Comparison of ENCODE assay signal across 8 mouse cellular contexts in the genomic region with DNA sequence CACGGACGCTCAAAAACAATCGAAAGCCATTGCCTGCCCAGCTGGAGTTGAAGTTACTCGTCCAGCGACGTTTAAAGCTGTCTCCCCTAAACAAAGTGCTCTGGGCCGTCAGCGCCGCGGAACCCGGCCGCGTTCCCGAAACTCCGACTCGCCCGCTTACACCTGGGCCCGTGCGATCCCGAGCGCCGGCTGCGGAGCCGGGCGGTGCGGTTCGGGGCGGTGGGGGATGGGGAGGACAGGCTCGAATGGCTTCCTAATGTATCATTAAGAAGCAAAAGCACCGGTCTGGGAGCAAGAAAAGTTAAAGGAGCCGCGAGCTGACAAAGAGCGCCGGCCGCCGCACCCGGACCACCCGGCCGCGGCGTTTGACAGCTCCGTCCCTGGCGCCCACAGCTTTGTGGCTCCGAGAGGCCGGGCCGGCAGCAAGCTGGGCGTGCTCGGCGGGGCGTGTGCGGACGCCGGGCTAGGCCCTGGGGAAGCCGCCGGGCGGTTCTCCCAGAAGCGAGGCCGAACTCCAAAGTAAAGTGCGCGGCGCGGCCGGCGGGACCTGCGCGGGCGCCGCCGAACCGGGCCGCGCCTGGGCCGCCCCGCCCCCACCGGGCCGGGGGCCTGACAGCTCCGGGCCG. TPM values are rescaled to one million over a fixed set of nuclear protein-coding genes. Genes with fewer than 3 reads are reported as not detected.
A peak's percentile ranks its signal among the peaks of the same experiment; 100 is the strongest.
DNase-seq lines count a peak whose midpoint lies in the region; ATAC-seq and TF ChIP-seq lines count a peak whose summit lies in the region.

No protein-coding gene starts in this region.

- under 1% methylated on average over 61 of the region's 78 CpGs for WGBS in heart, embryonic 14.5 days
- WGBS in liver, embryonic 15.5 days (ENCODE audit: insufficient replicate concordance) = under 1% methylated on average over 78 of the region's 78 CpGs
- under 1% methylated on average over 74 of the region's 78 CpGs for WGBS in neural tube, embryonic 13.5 days
- under 1% methylated on average over 74 of the region's 78 CpGs for WGBS in thymus, adult 2 months

- no peak for TF ChIP-seq POLR2A in bone marrow macrophage, adult 2 months (IDR thresholded peaks at IDR 0.05; ENCODE audit: borderline replicate concordance, low read depth, low read length)
- TF ChIP-seq POLR2A in thymus, adult 2 months (IDR thresholded peaks at IDR 0.05; ENCODE audit: control insufficient read depth, extremely low read depth, insufficient read depth, low read length, poor library complexity) = no peak

- ATAC-seq in erythroblast, adult 5-6 weeks (replicated peaks; ENCODE audit: low FRiP score, poor library complexity, severe bottlenecking) = peak; percentile 57
- ATAC-seq in heart, embryonic 14.5 days (ENCODE audit: insufficient number of reproducible peaks, insufficient read depth, low FRiP score, low read depth) = peak; percentile 6; the same call in 1 of the 2 replicates
- peak; percentile 53 for ATAC-seq in liver, embryonic 15.5 days (ENCODE audit: insufficient read depth)
- ATAC-seq in neural tube, embryonic 13.5 days (ENCODE audit: low read depth) = peak; percentile 9

- peaks cover 10% of the 10 kb centered on the region for H3K4me1 ChIP-seq in bone marrow macrophage, adult 2 months (ENCODE audit: control insufficient read depth, insufficient read depth, low read length)
- H3K4me1 ChIP-seq in heart, embryonic 14.5 days (ENCODE audit: control insufficient read depth in 2 of 2, insufficient read depth in 2 of 2, low read length in 2 of 2) = peaks cover 0 to 13% of the 10 kb centered on the region in 2 experiments; a peak in 3 of 4 replicates
- H3K4me1 ChIP-seq in liver, embryonic 15.5 days (replicated peaks) = peaks cover 34% of the 10 kb centered on the region
- peaks cover 28% of the 10 kb centered on the region for H3K4me1 ChIP-seq in neural tube, embryonic 13.5 days (replicated peaks)
- H3K4me1 ChIP-seq in thymus, adult 2 months (replicated peaks; ENCODE audit: control insufficient read depth, insufficient read depth, low read length) = 0 out of 2 replicates have a peak, but pooled peaks cover 5% of the 10 kb centered on the region

- H3K4me2 ChIP-seq in heart, embryonic 14.5 days (ENCODE audit: low read length) = peak overlapping the region; percentile 78
- peak overlapping the region; percentile 96 for H3K4me2 ChIP-seq in liver, embryonic 15.5 days
- H3K4me2 ChIP-seq in neural tube, embryonic 13.5 days = peak overlapping the region; percentile 76

- H3K27ac ChIP-seq in bone marrow macrophage, adult 2 months (ENCODE audit: insufficient read depth, low read depth, low read length) = peak overlapping the region; percentile 88
- H3K27ac ChIP-seq in heart, embryonic 14.5 days (replicated peaks in 1 of 2; ENCODE audit: control insufficient read depth in 1 of 2, insufficient read depth in 1 of 2, low read depth in 2 of 2, low read length in 2 of 2) = peak overlapping the region; percentile 98 to 100
- H3K27ac ChIP-seq in liver, embryonic 15.5 days (replicated peaks) = peak overlapping the region; percentile 100
- peak overlapping the region; percentile 100 for H3K27ac ChIP-seq in neural tube, embryonic 13.5 days (replicated peaks)
- H3K27ac ChIP-seq in thymus, adult 2 months (ENCODE audit: control insufficient read depth, insufficient read depth, low read length) = peak overlapping the region; percentile 11; the same call in 1 of the 2 replicates

- DNase-seq in CD4-positive helper T cell, adult 2 months (ENCODE audit: low read depth, low spot score) = peak; percentile 61
- peak; percentile 65 for DNase-seq in kidney, postnatal 14 days
- peak; percentile 50 for DNase-seq in thymus, adult 2 months

- H3K27me3 ChIP-seq in heart, embryonic 14.5 days (ENCODE audit: control insufficient read depth, insufficient read depth, low read length) = no peaks in the 10 kb centered on the region
- no peaks in the 10 kb centered on the region for H3K27me3 ChIP-seq in liver, embryonic 15.5 days
- 0 out of 2 replicates have a peak, but pooled peaks cover 4% of the 10 kb centered on the region for H3K27me3 ChIP-seq in neural tube, embryonic 13.5 days
- H3K27me3 ChIP-seq in thymus, adult 2 months (ENCODE audit: control insufficient read depth, insufficient read depth, low read length) = no peaks in the 10 kb centered on the region

- no peak for TF ChIP-seq CTCF in bone marrow macrophage, adult 2 months (IDR thresholded peaks at IDR 0.05; ENCODE audit: low read depth, low read length)
- no peak for TF ChIP-seq CTCF in thymus, adult 2 months (IDR thresholded peaks at IDR 0.05; ENCODE audit: borderline replicate concordance, control insufficient read depth, extremely low read depth, insufficient read depth, low read length, poor library complexity)

- H3K9ac ChIP-seq in heart, embryonic 14.5 days (ENCODE audit: low read length) = peak overlapping the region; percentile 97
- peak overlapping the region; percentile 97 for H3K9ac ChIP-seq in liver, embryonic 15.5 days
- H3K9ac ChIP-seq in neural tube, embryonic 13.5 days = peak overlapping the region; percentile 96

- H3K36me3 ChIP-seq in heart, embryonic 14.5 days (ENCODE audit: control insufficient read depth, insufficient read depth, low read length) = no peaks in the 10 kb centered on the region
- no peaks in the 10 kb centered on the region for H3K36me3 ChIP-seq in liver, embryonic 15.5 days (replicated peaks)
- H3K36me3 ChIP-seq in neural tube, embryonic 13.5 days = no peaks in the 10 kb centered on the region; the same call in 1 of the 2 replicates
- H3K36me3 ChIP-seq in thymus, adult 2 months (ENCODE audit: control insufficient read depth, insufficient read depth, low read length) = no peaks in the 10 kb centered on the region

- H3K9me3 ChIP-seq in heart, embryonic 14.5 days (ENCODE audit: control insufficient read depth, low read length) = no peaks in the 10 kb centered on the region
- H3K9me3 ChIP-seq in liver, embryonic 15.5 days (replicated peaks) = no peaks in the 10 kb centered on the region
- H3K9me3 ChIP-seq in neural tube, embryonic 13.5 days = no peaks in the 10 kb centered on the region

- peak overlapping the region; percentile 100 for H3K4me3 ChIP-seq in bone marrow macrophage, adult 2 months (ENCODE audit: insufficient read depth, low read length)
- H3K4me3 ChIP-seq in heart, embryonic 14.5 days (ENCODE audit: control insufficient read depth in 1 of 2, insufficient read depth in 1 of 2, low read depth in 1 of 2, low read length in 2 of 2) = peak overlapping the region; percentile 100
- peak overlapping the region; percentile 99 for H3K4me3 ChIP-seq in liver, embryonic 15.5 days (replicated peaks)
- H3K4me3 ChIP-seq in neural tube, embryonic 13.5 days = peak overlapping the region; percentile 98
- peak overlapping the region; percentile 94 for H3K4me3 ChIP-seq in thymus, adult 2 months (ENCODE audit: control insufficient read depth, insufficient read depth, low read length)

RNA-seq across cellular contexts. Expression of gene Kmt2c, which starts 0.8 kb away (rescaled TPM):
- 35.3 and 38.9 TPM in 2 replicates for polyA plus RNA-seq in bone marrow macrophage, adult 2 months (2012; ENCODE audit: insufficient read depth, insufficient read length, missing spikeins)
- 18.4 and 24.2 TPM in 2 replicates for total RNA-seq in erythroblast, adult 5-6 weeks (2015; ENCODE audit: low replicate concordance)
- 26.7 and 33.6 TPM in 2 replicates for total RNA-seq in erythroblast, adult 5-6 weeks (2017; ENCODE audit: low replicate concordance)
- polyA plus RNA-seq in heart, embryonic 14.5 days (2014; fragmentation: Nextera tagmentation; extraction: Ambion mirVana) = 14.0 and 15.4 TPM in 2 replicates
- polyA plus RNA-seq in liver, embryonic 15.5 days (2015; fragmentation: Nextera tagmentation; extraction: Ambion mirVana) = 5.8 and 7.4 TPM in 2 replicates
- polyA plus RNA-seq in neural tube, embryonic 13.5 days (2015; fragmentation: Nextera tagmentation; extraction: Ambion mirVana) = 16.8 and 19.7 TPM in 2 replicates
- 41.7 and 42.6 TPM in 2 replicates for polyA plus RNA-seq in thymus, adult 2 months (2012; rRNA removed)

RNA-seq across cellular contexts. Expression of gene Cct8l1, which starts 18.0 kb away (rescaled TPM):
- polyA plus RNA-seq in bone marrow macrophage, adult 2 months (2012; ENCODE audit: insufficient read depth, insufficient read length, missing spikeins) = not detected in 2 replicates
- not detected in 2 replicates for total RNA-seq in erythroblast, adult 5-6 weeks (2015; ENCODE audit: low replicate concordance)
- not detected in 2 replicates for total RNA-seq in erythroblast, adult 5-6 weeks (2017; ENCODE audit: low replicate concordance)
- polyA plus RNA-seq in heart, embryonic 14.5 days (2014; fragmentation: Nextera tagmentation; extraction: Ambion mirVana) = 0.09 TPM in 1 of 2 replicates, not detected in the other
- polyA plus RNA-seq in liver, embryonic 15.5 days (2015; fragmentation: Nextera tagmentation; extraction: Ambion mirVana) = 0.06 TPM in 1 of 2 replicates, not detected in the other
- 0.20 and 0.29 TPM in 2 replicates for polyA plus RNA-seq in neural tube, embryonic 13.5 days (2015; fragmentation: Nextera tagmentation; extraction: Ambion mirVana)
- 0.08 TPM in 2 replicates for polyA plus RNA-seq in thymus, adult 2 months (2012; rRNA removed)

Comparison
In these comparisons a context has a peak if more than half of its experiments do, and no peak if none do; other contexts are left out.
1. Peak in every context shown above with its lines: DNase-seq, ATAC-seq, H3K4me3 ChIP-seq and H3K27ac ChIP-seq.
2. H3K27ac ChIP-seq: peak in every context shown above with its lines; median percentile 100 in liver, embryonic 15.5 days; 100 in neural tube, embryonic 13.5 days; 99 in heart, embryonic 14.5 days; 88 in bone marrow macrophage, adult 2 months; 11 in thymus, adult 2 months.
3. ATAC-seq: peak in every context shown above with its lines; median percentile 57 in erythroblast, adult 5-6 weeks; 53 in liver, embryonic 15.5 days; 9 in neural tube, embryonic 13.5 days; 6 in heart, embryonic 14.5 days.